Mouse (Mus musculus) ES-CJ7 (cell line): Measurements from ENCODE around the gene Crcp.
A peak's percentile ranks its signal among the peaks of the same experiment; 100 is the strongest.

Experiments
- DNase-seq: peaks from one replicate; pipeline ENCODE4 v3.0.0; 2011; ENCODE audit warnings: low read depth, low spot score

Crcp gene

GRCm38 (mm10) chr5:130023767-130024539 is 5.1 kb upstream of the Crcp start:
- peak; percentile 95 for DNase-seq

GRCm38 (mm10) chr5:130027134-130027533 is 2.0 kb upstream of the Crcp start:
- no peak for DNase-seq

- no peak for DNase-seq
Observed at GRCm38 (mm10) chr5:130027696-130028095, 1.4 kb upstream of the Crcp start.

GRCm38 (mm10) chr5:130031410-130032390 is 2.6 kb downstream of the Crcp start:
- no peak for DNase-seq

- no peak for DNase-seq
Observed at GRCm38 (mm10) chr5:130033869-130034268, 4.8 kb downstream of the Crcp start.

GRCm38 (mm10) chr5:130036300-130036699 is 7.2 kb downstream of the Crcp start:
- peak; percentile 75 for DNase-seq

GRCm38 (mm10) chr5:130037752-130038455 is 8.8 kb downstream of the Crcp start:
- DNase-seq, result peak; percentile 88

GRCm38 (mm10) chr5:130040797-130041196 is 11.7 kb downstream of the Crcp start:
- no peak for DNase-seq

- DNase-seq, result no peak
Observed at GRCm38 (mm10) chr5:130041262-130041661, 12.2 kb downstream of the Crcp start.

- DNase-seq, result no peak
Observed at GRCm38 (mm10) chr5:130043741-130044140, 14.7 kb downstream of the Crcp start.

GRCm38 (mm10) chr5:130044201-130044695 is 15.2 kb downstream of the Crcp start:
- no peak for DNase-seq

- DNase-seq, result no peak
Observed at GRCm38 (mm10) chr5:130046100-130046499, 17.0 kb downstream of the Crcp start.

GRCm38 (mm10) chr5:130046589-130046988 is 17.5 kb downstream of the Crcp start:
- no peak for DNase-seq

- DNase-seq, result peak; percentile 66
Observed at GRCm38 (mm10) chr5:130047013-130047412, 17.9 kb downstream of the Crcp start.

GRCm38 (mm10) chr5:130048786-130049520 is 19.9 kb downstream of the Crcp start:
- no peak for DNase-seq

GRCm38 (mm10) chr5:130050416-130050815 is 21.3 kb downstream of the Crcp start:
- no peak for DNase-seq

GRCm38 (mm10) chr5:130051073-130051860 is 22.2 kb downstream of the Crcp start:
- DNase-seq, result no peak

- DNase-seq, result no peak
Observed at GRCm38 (mm10) chr5:130052510-130052909, 23.4 kb downstream of the Crcp start.

- DNase-seq, result no peak
Observed at GRCm38 (mm10) chr5:130052955-130053354, 23.9 kb downstream of the Crcp start.

GRCm38 (mm10) chr5:130055688-130056087 is 26.6 kb downstream of the Crcp start:
- no peak for DNase-seq
